Mouse (Mus musculus) layer of hippocampus, adult 18-20 months (tissue): ENCODE data around the gene Marveld1. TPM values are rescaled to one million over a fixed set of nuclear protein-coding genes. Genes with fewer than 3 reads are reported as not detected.

Experiments
- DNase-seq, 2 experiments: peaks; one replicate each; pipeline ENCODE4 v3.0.0; 2022; ENCODE audit warnings: low spot score in 2 of 2
- long read RNA-seq: library from polyadenylated mRNA; stranded (forward); transcript quantifications from one replicate; pipeline ENCODE4 v2.0.0, GENCODE M21; 2021
- total RNA-seq, 2 experiments: library from RNA; stranded (reverse); gene quantifications; 2 replicates each; pipeline ENCODE4 v1.2.3; 2021

Gene Marveld1
- total RNA-seq, result 1 to 10 TPM; 5.1 to 5.8 TPM
- long read RNA-seq, transcript Marveld1-201 (2 exons, 3,066 nt), result major isoform, 6 of 6 reads
- long read RNA-seq, partial matches to known transcripts, result 0 of 6 reads
- long read RNA-seq, other reads (novel, unspliced or antisense), result 0 of 6 reads

GRCm38 (mm10) chr19:42147170-42147768, at the start of gene Marveld1:
Marveld1 (plus strand) TSS chr19:42147400.
- DNase-seq, result no peak

- DNase-seq, result no peak
These were observed 47.8 kb upstream of the Marveld1 start for GRCm38 (mm10) chr19:42099406-42099805.

GRCm38 (mm10) chr19:42104681-42105080, 42.5 kb upstream of the Marveld1 start:
- DNase-seq, result no peak

GRCm38 (mm10) chr19:42115783-42116335, 31.3 kb upstream of the Marveld1 start:
- DNase-seq, result no peak

- no peak for DNase-seq
These were observed 29.1 kb upstream of the Marveld1 start for GRCm38 (mm10) chr19:42118142-42118541.

- DNase-seq, result no peak
These were observed 28.6 kb upstream of the Marveld1 start for GRCm38 (mm10) chr19:42118596-42118995.

GRCm38 (mm10) chr19:42120451-42120850, 26.7 kb upstream of the Marveld1 start:
- DNase-seq, result no peak

- DNase-seq, result peak in 1 of 2 experiments; percentile 29
These were observed 22.5 kb upstream of the Marveld1 start for GRCm38 (mm10) chr19:42124684-42125083.

GRCm38 (mm10) chr19:42125501-42126218, 21.5 kb upstream of the Marveld1 start:
- no peak for DNase-seq

GRCm38 (mm10) chr19:42126219-42126605, 21.0 kb upstream of the Marveld1 start:
- DNase-seq, result no peak

GRCm38 (mm10) chr19:42127024-42127423, 20.2 kb upstream of the Marveld1 start:
- DNase-seq, result no peak

GRCm38 (mm10) chr19:42128052-42128740, 19.0 kb upstream of the Marveld1 start:
- no peak for DNase-seq

GRCm38 (mm10) chr19:42128787-42129508, 18.3 kb upstream of the Marveld1 start, which contains the start of gene Avpi1:
Avpi1 (minus strand) TSS chr19:42129059.
- DNase-seq, result peak; percentile 97 to 99

GRCm38 (mm10) chr19:42129509-42130293, 17.5 kb upstream of the Marveld1 start:
- no peak for DNase-seq

- DNase-seq, result no peak
These were observed 16.9 kb upstream of the Marveld1 start for GRCm38 (mm10) chr19:42130294-42130606.

GRCm38 (mm10) chr19:42131101-42131500, 16.1 kb upstream of the Marveld1 start:
- no peak for DNase-seq

- DNase-seq, result no peak
These were observed 12.1 kb upstream of the Marveld1 start for GRCm38 (mm10) chr19:42135070-42135469.

GRCm38 (mm10) chr19:42136126-42136525, 11.1 kb upstream of the Marveld1 start:
- no peak for DNase-seq

GRCm38 (mm10) chr19:42137167-42137672, 10.0 kb upstream of the Marveld1 start:
- DNase-seq, result no peak
